Mouse (Mus musculus): ENCODE measurements around the gene Trim15.

- TF ChIP-seq GATA1 (IDR thresholded peaks at IDR 0.05; ENCODE audit: borderline replicate concordance, low read length) (no peak), FLI1 (IDR thresholded peaks at IDR 0.05; ENCODE audit: low read length) (no peak)
Measured at GRCm38 (mm10) chr17:36830470-36830869, 36.5 kb downstream of the Trim15 start.

Measured in megakaryocyte, embryonic 14.5 days (primary cell).